In the genomic region with DNA sequence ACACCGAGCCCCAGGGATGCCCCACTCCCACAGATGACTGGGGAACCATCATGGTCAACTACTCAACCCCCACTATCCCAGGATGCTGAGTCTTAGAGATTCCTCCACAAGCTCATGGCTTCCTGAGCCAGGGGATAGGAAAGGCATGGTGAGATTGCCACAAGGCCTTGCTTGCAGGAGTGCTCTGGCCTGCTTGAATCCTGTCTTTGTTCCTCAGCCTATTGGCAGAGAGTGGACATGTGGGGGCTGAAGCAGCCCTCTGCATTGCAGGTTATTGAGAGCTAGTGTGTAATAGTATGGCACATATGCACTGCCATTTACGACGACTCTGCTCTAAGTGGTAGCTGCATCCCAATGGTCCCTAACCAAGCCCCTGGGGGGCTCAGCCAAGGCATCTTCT, we compare ENCODE assay signal across 10 mouse cellular contexts. TPM values are rescaled to one million over a fixed set of nuclear protein-coding genes. Genes with fewer than 3 reads are reported as not detected.
DNase-seq lines count a peak whose midpoint lies in the region; ATAC-seq and TF ChIP-seq lines count a peak whose summit lies in the region.
"Had no signal": no experiment of that assay in that cellular context is flagged by ENCODE, and none has a peak within 500 bp of the region (broad histone marks: within the 10 kb centered on the region; RNA-seq: fewer than 3 reads in every experiment).

No protein-coding gene starts in this region.

- TF ChIP-seq EP300 in stomach, postnatal 0 days (optimal IDR thresholded peaks at IDR 0.05): no peak

- ATAC-seq in kidney, embryonic 14.5 days (ENCODE audit: low FRiP score, low TSS enrichment): peak; percentile 24; the same call in 1 of the 2 replicates
- no peak for ATAC-seq in stomach, postnatal 0 days (ENCODE audit: low FRiP score, low TSS enrichment)

- no peak for TF ChIP-seq CTCF in testis, adult 2 months (IDR thresholded peaks at IDR 0.05; ENCODE audit: control insufficient read depth, insufficient read depth, insufficient replicate concordance, low read depth, low read length)
- TF ChIP-seq CTCF in stomach, postnatal 0 days (IDR thresholded peaks at IDR 0.05; ENCODE audit: low read depth): no peak

- peak overlapping the region; percentile 57; the same call in 1 of the 2 replicates for H3K27ac ChIP-seq in kidney, embryonic 14.5 days (ENCODE audit: low read depth, low read length)
- 0 out of 2 replicates have a peak overlapping the region, but pooled peaks have one; percentile 5 for H3K27ac ChIP-seq in testis, adult 2 months (ENCODE audit: control insufficient read depth, insufficient read depth, low read depth, low read length)
- H3K27ac ChIP-seq in stomach, postnatal 0 days (replicated peaks): peak overlapping the region; percentile 86

- WGBS in kidney, embryonic 14.5 days: 78% methylated on average over 3 of the region's 3 CpGs
- 60% methylated on average over 3 of the region's 3 CpGs for WGBS in stomach, postnatal 0 days

- H3K9me3 ChIP-seq in kidney, embryonic 14.5 days (ENCODE audit: control insufficient read depth, low read length): no peaks in the 10 kb centered on the region
- H3K9me3 ChIP-seq in stomach, postnatal 0 days (ENCODE audit: control insufficient read depth, low read length): 0 out of 2 replicates have a peak, but pooled peaks cover 3% of the 10 kb centered on the region

- TF ChIP-seq POLR2A in testis, adult 2 months (IDR thresholded peaks at IDR 0.05; ENCODE audit: control insufficient read depth, low read depth, low read length): no peak

- no peak overlapping the region for H3K9ac ChIP-seq in kidney, embryonic 14.5 days (ENCODE audit: low read depth, low read length)
- no peak overlapping the region for H3K9ac ChIP-seq in stomach, postnatal 0 days (ENCODE audit: low read length)

- H3K4me2 ChIP-seq in kidney, embryonic 14.5 days (replicated peaks; ENCODE audit: low read depth, low read length): no peak overlapping the region
- H3K4me2 ChIP-seq in stomach, postnatal 0 days (replicated peaks; ENCODE audit: low read depth): no peak overlapping the region

- peak; percentile 45 to 62 for DNase-seq in cerebellum, postnatal 10 days
- DNase-seq in cerebellum, adult 9-11 months: no peak
- DNase-seq in kidney, postnatal 14 days: no peak
- DNase-seq in testis, postnatal 14 days (ENCODE audit: low spot score): no peak
- DNase-seq in stomach, postnatal 0 days (ENCODE audit: low spot score): no peak
- DNase-seq in retina, postnatal 1 day: no peak

- H3K27me3 ChIP-seq in kidney, embryonic 14.5 days (ENCODE audit: control insufficient read depth, insufficient read depth, low read length): no peaks in the 10 kb centered on the region
- no peaks in the 10 kb centered on the region for H3K27me3 ChIP-seq in testis, adult 2 months (ENCODE audit: control insufficient read depth, insufficient read depth, low read length)
- no peaks in the 10 kb centered on the region for H3K27me3 ChIP-seq in stomach, postnatal 0 days (ENCODE audit: control insufficient read depth, insufficient read depth, low read length)

- H3K4me3 ChIP-seq in kidney, embryonic 14.5 days (ENCODE audit: low read length): no peak overlapping the region
- H3K4me3 ChIP-seq in testis, adult 2 months (ENCODE audit: control insufficient read depth, low read depth, low read length): no peak overlapping the region
- H3K4me3 ChIP-seq in stomach, postnatal 0 days (ENCODE audit: low read depth, low read length): no peak overlapping the region

- H3K36me3 ChIP-seq in kidney, embryonic 14.5 days (ENCODE audit: control insufficient read depth, insufficient read depth, low read length): no peaks in the 10 kb centered on the region
- no peaks in the 10 kb centered on the region for H3K36me3 ChIP-seq in testis, adult 2 months (ENCODE audit: control insufficient read depth, insufficient read depth, low read length)
- no peaks in the 10 kb centered on the region for H3K36me3 ChIP-seq in stomach, postnatal 0 days (ENCODE audit: control insufficient read depth, insufficient read depth, low read length)

- H3K4me1 ChIP-seq in kidney, embryonic 14.5 days (ENCODE audit: control insufficient read depth, insufficient read depth, low read length): peaks cover 26% of the 10 kb centered on the region
- H3K4me1 ChIP-seq in testis, adult 2 months (ENCODE audit: control insufficient read depth, insufficient read depth, low read length): peaks cover 10% of the 10 kb centered on the region
- peaks cover 25% of the 10 kb centered on the region for H3K4me1 ChIP-seq in stomach, postnatal 0 days (replicated peaks; ENCODE audit: control insufficient read depth, insufficient read depth)

RNA-seq across cellular contexts. Expression of a gene that starts 31.9 kb away (rescaled TPM):
- not detected in 2 replicates for polyA plus RNA-seq in kidney, embryonic 14.5 days (2014; fragmentation: Nextera tagmentation; extraction: Ambion mirVana)
- 536 and 642 TPM in 2 replicates for polyA plus RNA-seq in testis, adult 2 months (2012; rRNA removed)
- polyA plus RNA-seq in stomach, postnatal 0 days (2015; fragmentation: Nextera tagmentation; extraction: Ambion mirVana): not detected in 2 replicates
- polyA plus RNA-seq: C2C12; liver, embryonic 16.5 days had no signal

RNA-seq across cellular contexts. Expression of a gene that starts 36.1 kb away (rescaled TPM):
- polyA plus RNA-seq in kidney, embryonic 14.5 days (2014; fragmentation: Nextera tagmentation; extraction: Ambion mirVana): 12.0 and 18.7 TPM in 2 replicates
- polyA plus RNA-seq in testis, adult 2 months (2012; rRNA removed): 54.9 and 57.8 TPM in 2 replicates
- 197 and 213 TPM in 2 replicates for polyA plus RNA-seq in stomach, postnatal 0 days (2015; fragmentation: Nextera tagmentation; extraction: Ambion mirVana)

Comparison
In these comparisons a context has a peak if more than half of its experiments do, and no peak if none do; other contexts are left out.
1. DNase-seq: peak in cerebellum, postnatal 10 days (2 of 2); none in cerebellum, adult 9-11 months (single experiment), kidney, postnatal 14 days (single experiment), testis, postnatal 14 days (single experiment), stomach, postnatal 0 days (single experiment) and retina, postnatal 1 day (single experiment).
2. H3K27ac ChIP-seq: peak in every context shown above with its lines; median percentile 86 in stomach, postnatal 0 days; 57 in kidney, embryonic 14.5 days; 5 in testis, adult 2 months.
3. RNA of a gene that starts 31.9 kb away (polyA plus RNA-seq): 536 to 642 TPM in testis, adult 2 months; not detected in kidney, embryonic 14.5 days and not detected in stomach, postnatal 0 days; every median in the first group is over 100 times any median in the second.